Comparison of ENCODE assay signal across 8 mouse cellular contexts in genomic region chr7:4922508-4922907, GRCm38 (mm10). TPM values are rescaled to one million over a fixed set of nuclear protein-coding genes. Genes with fewer than 3 reads are reported as not detected.
DNase-seq lines count a peak whose midpoint lies in the region; ATAC-seq lines count a peak whose summit lies in the region.

No protein-coding gene starts in this region.

- H3K36me3 ChIP-seq in forebrain, embryonic 16.5 days (ENCODE audit: control insufficient read depth, insufficient read depth), result peaks cover 19% of the 10 kb centered on the region
- peaks cover 36% of the 10 kb centered on the region for H3K36me3 ChIP-seq in liver, embryonic 13.5 days

- H3K4me2 ChIP-seq in forebrain, embryonic 16.5 days (ENCODE audit: low read length), result peak overlapping the region; percentile 100
- peak overlapping the region; percentile 50 for H3K4me2 ChIP-seq in liver, embryonic 13.5 days

- no peaks in the 10 kb centered on the region for H3K9me3 ChIP-seq in forebrain, embryonic 16.5 days (ENCODE audit: control insufficient read depth, low read length)
- no peaks in the 10 kb centered on the region for H3K9me3 ChIP-seq in liver, embryonic 13.5 days (replicated peaks)

- peak overlapping the region; percentile 77 for H3K9ac ChIP-seq in forebrain, embryonic 16.5 days (replicated peaks; ENCODE audit: low read depth, low read length)
- no peak overlapping the region for H3K9ac ChIP-seq in liver, embryonic 13.5 days

- WGBS in forebrain, embryonic 16.5 days, result 0% methylated on average over 14 of the region's 14 CpGs
- 2% methylated on average over 14 of the region's 14 CpGs for WGBS in liver, embryonic 13.5 days (ENCODE audit: insufficient replicate concordance)

- peak; percentile 72 for DNase-seq in ES-CJ7 (ENCODE audit: low read depth, low spot score)
- DNase-seq in cerebellum, adult 11-12 months, result peak; percentile 88
- DNase-seq in heart, postnatal 25 days (ENCODE audit: low spot score), result peak; percentile 62
- peak; percentile 84 to 89 for DNase-seq in kidney, postnatal 4 days
- no peak for DNase-seq in liver, embryonic 13.5 days
- peak; percentile 94 for DNase-seq in neural tube, embryonic 10.5 days (ENCODE audit: extremely low spot score, low spot score)
- peak; percentile 59 for DNase-seq in thymus, postnatal 14 days

- no peaks in the 10 kb centered on the region for H3K27me3 ChIP-seq in forebrain, embryonic 16.5 days (replicated peaks; ENCODE audit: control insufficient read depth, insufficient read depth, low read length)
- peaks cover 61% of the 10 kb centered on the region for H3K27me3 ChIP-seq in liver, embryonic 13.5 days

- H3K4me1 ChIP-seq in forebrain, embryonic 16.5 days (replicated peaks; ENCODE audit: control insufficient read depth, insufficient read depth, low read length), result peaks cover 49% of the 10 kb centered on the region
- peaks cover 37% of the 10 kb centered on the region for H3K4me1 ChIP-seq in liver, embryonic 13.5 days (replicated peaks)

- ATAC-seq in forebrain, embryonic 16.5 days, result peak; percentile 79
- peak; percentile 9; the same call in 1 of the 2 replicates for ATAC-seq in liver, embryonic 13.5 days (ENCODE audit: low read depth)

- intact Hi-C loops in heart, postnatal 25 days (cut with DNase I), result no loop called here

- H3K4me3 ChIP-seq in forebrain, embryonic 16.5 days (replicated peaks; ENCODE audit: low read length), result peak overlapping the region; percentile 56
- H3K4me3 ChIP-seq in liver, embryonic 13.5 days (replicated peaks), result peak overlapping the region; percentile 18; the same call in 1 of the 2 replicates

- H3K27ac ChIP-seq in forebrain, embryonic 16.5 days (ENCODE audit: low read length), result peak overlapping the region; percentile 98
- H3K27ac ChIP-seq in liver, embryonic 13.5 days, result no peak overlapping the region

RNA-seq across cellular contexts. Expression of gene Nat14, which starts 0.7 kb away (rescaled TPM):
- 32.0 and 38.3 TPM in 2 replicates for polyA plus RNA-seq in forebrain, embryonic 16.5 days (2015; fragmentation: Nextera tagmentation; extraction: Ambion mirVana)
- total RNA-seq in heart, postnatal 25 days (2021), result 1 to 10 TPM; 3.8 to 5.4 TPM
- polyA plus RNA-seq in liver, embryonic 13.5 days (2015; fragmentation: Nextera tagmentation; extraction: Ambion mirVana), result 0.57 and 0.67 TPM in 2 replicates

RNA-seq across cellular contexts. Expression of gene Ssc5d, which starts 3.1 kb away (rescaled TPM):
- polyA plus RNA-seq in forebrain, embryonic 16.5 days (2015; fragmentation: Nextera tagmentation; extraction: Ambion mirVana), result 0.34 and 0.39 TPM in 2 replicates
- 1 to 10 TPM; 3.8 to 4.3 TPM for total RNA-seq in heart, postnatal 25 days (2021)
- polyA plus RNA-seq in liver, embryonic 13.5 days (2015; fragmentation: Nextera tagmentation; extraction: Ambion mirVana), result 0.03 and 0.09 TPM in 2 replicates

RNA-seq across cellular contexts. Expression of gene Zfp628, which starts 7.5 kb away (rescaled TPM):
- polyA plus RNA-seq in forebrain, embryonic 16.5 days (2015; fragmentation: Nextera tagmentation; extraction: Ambion mirVana), result 3.4 and 3.9 TPM in 2 replicates
- total RNA-seq in heart, postnatal 25 days (2021), result 1 to 10 TPM; 7.9 to 8.1 TPM
- polyA plus RNA-seq in liver, embryonic 13.5 days (2015; fragmentation: Nextera tagmentation; extraction: Ambion mirVana), result 1.4 and 1.6 TPM in 2 replicates

RNA-seq across cellular contexts. Expression of gene Gm36210, which starts 16.2 kb away (rescaled TPM):
- 0.25 and 0.60 TPM in 2 replicates for polyA plus RNA-seq in forebrain, embryonic 16.5 days (2015; fragmentation: Nextera tagmentation; extraction: Ambion mirVana)
- not detected for total RNA-seq in heart, postnatal 25 days (2021)
- polyA plus RNA-seq in liver, embryonic 13.5 days (2015; fragmentation: Nextera tagmentation; extraction: Ambion mirVana), result 0.07 TPM in 1 of 2 replicates, not detected in the other

RNA-seq across cellular contexts. Expression of gene Sbk2, which starts 41.7 kb away (rescaled TPM):
- not detected in 2 replicates for polyA plus RNA-seq in forebrain, embryonic 16.5 days (2015; fragmentation: Nextera tagmentation; extraction: Ambion mirVana)
- 10 to 100 TPM; 22.4 to 28.7 TPM for total RNA-seq in heart, postnatal 25 days (2021)
- not detected in 2 replicates for polyA plus RNA-seq in liver, embryonic 13.5 days (2015; fragmentation: Nextera tagmentation; extraction: Ambion mirVana)

Comparison
In these comparisons a context has a peak if more than half of its experiments do, and no peak if none do; other contexts are left out.
1. RNA of gene Nat14, which starts 0.7 kb away (polyA plus RNA-seq): 32.0 to 38.3 TPM in forebrain, embryonic 16.5 days; 0.57 to 0.67 TPM in liver, embryonic 13.5 days; every median in the first group is over 10 times any median in the second.